Mouse (Mus musculus): ENCODE measurements around the gene Nod1.

Nod1 gene

GRCm38 (mm10) chr6:54972111-54972928, at the start of gene Nod1:
Gene Nod1, minus strand, starts transcription at chr6:54972612.
- DNase-seq, result peak; percentile 83 to 84

GRCm38 (mm10) chr6:55021806-55022205, 49.4 kb upstream of the Nod1 start:
- no peak for DNase-seq

- no peak for DNase-seq
Observed at GRCm38 (mm10) chr6:55018417-55018816, 46.0 kb upstream of the Nod1 start.

- peak; percentile 63 to 65 for DNase-seq
Observed at GRCm38 (mm10) chr6:55016710-55017583, 44.5 kb upstream of the Nod1 start.

- DNase-seq, result peak; percentile 65 to 72
Observed at GRCm38 (mm10) chr6:55016236-55016635, 43.8 kb upstream of the Nod1 start.

GRCm38 (mm10) chr6:55014184-55014583, 41.8 kb upstream of the Nod1 start:
- DNase-seq, result no peak

GRCm38 (mm10) chr6:55012516-55012915, 40.1 kb upstream of the Nod1 start:
- DNase-seq, result no peak

- no peak for DNase-seq
Observed at GRCm38 (mm10) chr6:55010330-55011091, 38.1 kb upstream of the Nod1 start.

GRCm38 (mm10) chr6:55009391-55010230, 37.2 kb upstream of the Nod1 start:
- DNase-seq, result no peak

- DNase-seq, result no peak
Observed at GRCm38 (mm10) chr6:55008401-55008800, 36.0 kb upstream of the Nod1 start.

- DNase-seq, result no peak
Observed at GRCm38 (mm10) chr6:55003559-55003958, 31.1 kb upstream of the Nod1 start.

- no peak for DNase-seq
Observed at GRCm38 (mm10) chr6:55002438-55002837, 30.0 kb upstream of the Nod1 start.

GRCm38 (mm10) chr6:55001320-55001719, 28.9 kb upstream of the Nod1 start:
- no peak for DNase-seq

- peak; percentile 76 to 86 for DNase-seq
Observed at GRCm38 (mm10) chr6:54997726-54998125, 25.3 kb upstream of the Nod1 start.

- DNase-seq, result peak; percentile 24 to 45
Observed at GRCm38 (mm10) chr6:54996361-54996760, 23.9 kb upstream of the Nod1 start.

GRCm38 (mm10) chr6:54992734-54993260, 20.4 kb upstream of the Nod1 start, which contains the start of gene Ggct:
Gene Ggct, minus strand, starts transcription at chr6:54992950.
- peak; percentile 97 to 98 for DNase-seq

- DNase-seq, result peak in 1 of 2 experiments; percentile 38
Observed at GRCm38 (mm10) chr6:54992141-54992540, 19.7 kb upstream of the Nod1 start.

GRCm38 (mm10) chr6:54991189-54991588, 18.8 kb upstream of the Nod1 start:
- no peak for DNase-seq

- DNase-seq, result no peak
Observed at GRCm38 (mm10) chr6:54988141-54988540, 15.7 kb upstream of the Nod1 start.

GRCm38 (mm10) chr6:54984096-54984495, 11.7 kb upstream of the Nod1 start:
- no peak for DNase-seq

- no peak for DNase-seq
Observed at GRCm38 (mm10) chr6:54983526-54984050, 11.2 kb upstream of the Nod1 start.

Measured in kidney, adult 8-10 months (tissue).